Mouse (Mus musculus): ENCODE results near the gene Krt76. TPM values are rescaled to one million over a fixed set of nuclear protein-coding genes. Genes with fewer than 3 reads are reported as not detected.

Krt76 gene
- total RNA-seq, 1 experiment = 0.09 TPM

DNA sequence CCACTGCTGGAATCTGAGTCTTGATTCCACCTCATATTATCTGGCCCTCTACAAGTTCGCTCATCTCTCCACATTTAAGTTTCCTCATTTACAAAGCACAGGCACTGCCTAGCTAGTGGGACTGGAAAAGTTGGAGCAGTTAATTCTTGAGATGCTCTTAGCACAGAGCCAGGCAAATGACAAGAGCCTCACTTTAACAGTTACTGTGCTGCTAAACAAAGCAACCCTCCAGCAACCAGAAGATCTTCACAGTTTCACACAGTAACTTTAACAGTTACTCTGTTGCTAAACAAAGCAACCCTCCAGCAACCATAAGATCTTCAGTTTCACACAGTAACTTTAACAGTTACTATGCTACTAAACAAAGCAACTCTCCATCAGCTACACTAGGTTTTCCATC is 18.3 kb downstream of the Krt76 start:
- DNase-seq (ENCODE audit: low read depth, low spot score) = no peak
- TF ChIP-seq HCFC1 (IDR thresholded peaks at IDR 0.05; ENCODE audit: borderline replicate concordance, insufficient read depth, low read length) = no peak
- TF ChIP-seq CHD2 (IDR thresholded peaks at IDR 0.05; ENCODE audit: low read depth, low read length) = no peak
- no peak for TF ChIP-seq MAFK (IDR thresholded peaks at IDR 0.05; ENCODE audit: insufficient read depth, low read depth, low read length)
- TF ChIP-seq ZNF384 (IDR thresholded peaks at IDR 0.05; ENCODE audit: low read depth, low read length) = no peak
- no peak for TF ChIP-seq ZC3H11A (IDR thresholded peaks at IDR 0.05; ENCODE audit: borderline replicate concordance, low read depth, low read length)

DNA sequence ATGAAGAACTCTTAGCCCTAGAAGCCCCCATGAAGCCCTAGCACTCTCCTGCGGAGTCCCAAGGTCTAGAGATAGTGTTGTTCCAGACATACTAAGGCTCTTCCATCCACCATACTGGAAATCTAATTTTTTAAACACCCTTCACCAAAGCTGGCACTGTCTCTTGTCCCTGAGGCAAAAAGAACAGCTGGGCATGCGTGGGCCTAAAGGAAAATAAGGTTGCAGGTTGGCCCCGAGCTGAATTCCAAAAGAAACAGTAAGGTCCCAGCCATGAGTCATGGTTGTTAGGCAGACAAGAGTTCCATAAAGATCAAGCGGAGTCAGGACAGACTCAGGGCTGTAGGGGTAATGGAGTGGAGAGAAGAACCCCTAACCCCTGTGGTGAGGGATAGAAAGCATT is 19.5 kb downstream of the Krt76 start:
- no peak for DNase-seq (ENCODE audit: low read depth, low spot score)
- H3K9ac ChIP-seq (ENCODE audit: insufficient read depth, low read depth, low read length, poor library complexity, severe bottlenecking) = no peak overlapping the region
- H3K4me3 ChIP-seq (ENCODE audit: insufficient read depth in 1 of 2, low read depth in 1 of 2, low read length in 2 of 2, poor library complexity in 1 of 2, severe bottlenecking in 1 of 2) = no peak overlapping the region
- in situ Hi-C loops (cut with MboI; ENCODE audit: low sequenced_read_pairs in 2 of 2, unreplicated experiment in 2 of 2) = no loop called here
- H3K36me3 ChIP-seq (ENCODE audit: control insufficient read depth, insufficient read depth, low read length, poor library complexity, severe bottlenecking) = no peaks in the 10 kb centered on the region
- no peaks in the 10 kb centered on the region for H3K4me1 ChIP-seq (ENCODE audit: control insufficient read depth in 2 of 2, insufficient read depth in 2 of 2, low read length in 2 of 2, poor library complexity in 1 of 2)
- H3K9me3 ChIP-seq (ENCODE audit: control insufficient read depth, insufficient read depth, low read depth, low read length) = no peaks in the 10 kb centered on the region
- TF ChIP-seq ZNF384 (IDR thresholded peaks at IDR 0.05; ENCODE audit: low read depth, low read length) = no peak
- TF ChIP-seq ZC3H11A (IDR thresholded peaks at IDR 0.05; ENCODE audit: borderline replicate concordance, low read depth, low read length) = no peak
- TF ChIP-seq HCFC1 (IDR thresholded peaks at IDR 0.05; ENCODE audit: borderline replicate concordance, insufficient read depth, low read length) = no peak
- no peak for TF ChIP-seq MAFK (IDR thresholded peaks at IDR 0.05; ENCODE audit: insufficient read depth, low read depth, low read length)
- no peak for TF ChIP-seq CHD2 (IDR thresholded peaks at IDR 0.05; ENCODE audit: low read depth, low read length)
- H3K27ac ChIP-seq (ENCODE audit: insufficient read depth, low read depth, low read length, poor library complexity, severe bottlenecking) = no peak overlapping the region

More for the DNA sequence above, 18.3 kb downstream of the Krt76 start:
- H3K4me1 ChIP-seq (ENCODE audit: control insufficient read depth in 2 of 2, insufficient read depth in 2 of 2, low read length in 2 of 2, poor library complexity in 1 of 2) = no peaks in the 10 kb centered on the region
- in situ Hi-C loops (cut with MboI; ENCODE audit: low sequenced_read_pairs in 2 of 2, unreplicated experiment in 2 of 2) = no loop called here
- no peaks in the 10 kb centered on the region for H3K9me3 ChIP-seq (ENCODE audit: control insufficient read depth, insufficient read depth, low read depth, low read length)
- no peaks in the 10 kb centered on the region for H3K36me3 ChIP-seq (ENCODE audit: control insufficient read depth, insufficient read depth, low read length, poor library complexity, severe bottlenecking)
- H3K9ac ChIP-seq (ENCODE audit: insufficient read depth, low read depth, low read length, poor library complexity, severe bottlenecking) = no peak overlapping the region
- no peak overlapping the region for H3K27ac ChIP-seq (ENCODE audit: insufficient read depth, low read depth, low read length, poor library complexity, severe bottlenecking)
- H3K4me3 ChIP-seq (ENCODE audit: insufficient read depth in 1 of 2, low read depth in 1 of 2, low read length in 2 of 2, poor library complexity in 1 of 2, severe bottlenecking in 1 of 2) = no peak overlapping the region

DNA sequence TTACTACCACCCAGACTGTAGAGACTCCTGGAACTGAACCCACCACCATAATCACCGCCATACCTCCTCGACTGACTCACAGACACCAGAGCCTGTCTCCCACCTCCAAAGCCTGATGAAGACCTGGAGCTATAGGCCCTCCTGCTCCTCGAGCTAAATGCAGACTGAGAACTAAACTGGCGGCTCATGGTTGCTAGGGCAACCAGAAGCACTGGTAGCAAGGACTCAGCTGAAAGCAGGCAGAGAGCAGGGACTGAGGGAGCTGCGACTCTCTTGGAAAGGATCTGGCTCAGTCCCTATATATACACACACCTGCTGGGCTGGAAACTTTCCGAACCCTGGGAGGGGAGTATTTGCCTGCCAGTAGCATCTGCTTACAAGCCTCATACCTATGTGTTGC is 23.3 kb downstream of the Krt76 start, which contains the start of gene Krt77:
TSS of gene Krt77 (minus strand) at position 275 of the 400 bp plus-strand sequence.
- TF ChIP-seq MAFK (IDR thresholded peaks at IDR 0.05; ENCODE audit: insufficient read depth, low read depth, low read length) (no peak), ZC3H11A (IDR thresholded peaks at IDR 0.05; ENCODE audit: borderline replicate concordance, low read depth, low read length) (no peak), CHD2 (IDR thresholded peaks at IDR 0.05; ENCODE audit: low read depth, low read length) (no peak), ZNF384 (IDR thresholded peaks at IDR 0.05; ENCODE audit: low read depth, low read length) (no peak), HCFC1 (IDR thresholded peaks at IDR 0.05; ENCODE audit: borderline replicate concordance, insufficient read depth, low read length) (no peak)
- DNase-seq (ENCODE audit: low read depth, low spot score) = no peak
- no peaks in the 10 kb centered on the region for H3K36me3 ChIP-seq (ENCODE audit: control insufficient read depth, insufficient read depth, low read length, poor library complexity, severe bottlenecking)
- in situ Hi-C loops (cut with MboI; ENCODE audit: low sequenced_read_pairs in 2 of 2, unreplicated experiment in 2 of 2) = no loop called here
- no peak within 1 kb of the TSS for H3K9ac ChIP-seq (ENCODE audit: insufficient read depth, low read depth, low read length, poor library complexity, severe bottlenecking)
- no peaks in the 10 kb centered on the region for H3K9me3 ChIP-seq (ENCODE audit: control insufficient read depth, insufficient read depth, low read depth, low read length)
- no peak within 1 kb of the TSS for H3K27ac ChIP-seq (ENCODE audit: insufficient read depth, low read depth, low read length, poor library complexity, severe bottlenecking)
- H3K4me1 ChIP-seq (ENCODE audit: control insufficient read depth in 2 of 2, insufficient read depth in 2 of 2, low read length in 2 of 2, poor library complexity in 1 of 2) = no peaks in the 10 kb centered on the region
- no peak within 1 kb of the TSS for H3K4me3 ChIP-seq (ENCODE audit: insufficient read depth in 1 of 2, low read depth in 1 of 2, low read length in 2 of 2, poor library complexity in 1 of 2, severe bottlenecking in 1 of 2)

- H3K9ac ChIP-seq (ENCODE audit: insufficient read depth, low read depth, low read length, poor library complexity, severe bottlenecking) = no peak overlapping the region
- TF ChIP-seq ZNF384 (IDR thresholded peaks at IDR 0.05; ENCODE audit: low read depth, low read length) (no peak), MAFK (IDR thresholded peaks at IDR 0.05; ENCODE audit: insufficient read depth, low read depth, low read length) (no peak), HCFC1 (IDR thresholded peaks at IDR 0.05; ENCODE audit: borderline replicate concordance, insufficient read depth, low read length) (no peak), ZC3H11A (IDR thresholded peaks at IDR 0.05; ENCODE audit: borderline replicate concordance, low read depth, low read length) (no peak), CHD2 (IDR thresholded peaks at IDR 0.05; ENCODE audit: low read depth, low read length) (no peak)
- H3K4me3 ChIP-seq (ENCODE audit: insufficient read depth in 1 of 2, low read depth in 1 of 2, low read length in 2 of 2, poor library complexity in 1 of 2, severe bottlenecking in 1 of 2) = no peak overlapping the region
- H3K9me3 ChIP-seq (ENCODE audit: control insufficient read depth, insufficient read depth, low read depth, low read length) = no peaks in the 10 kb centered on the region
- no peak for DNase-seq (ENCODE audit: low read depth, low spot score)
- H3K4me1 ChIP-seq (ENCODE audit: control insufficient read depth in 2 of 2, insufficient read depth in 2 of 2, low read length in 2 of 2, poor library complexity in 1 of 2) = no peaks in the 10 kb centered on the region
- H3K27ac ChIP-seq (ENCODE audit: insufficient read depth, low read depth, low read length, poor library complexity, severe bottlenecking) = no peak overlapping the region
- in situ Hi-C loops (cut with MboI; ENCODE audit: low sequenced_read_pairs in 2 of 2, unreplicated experiment in 2 of 2) = no loop called here
- no peaks in the 10 kb centered on the region for H3K36me3 ChIP-seq (ENCODE audit: control insufficient read depth, insufficient read depth, low read length, poor library complexity, severe bottlenecking)
These were observed 26.0 kb downstream of the Krt76 start for GRCm38 (mm10) chr15:101866754-101867153.
